Mouse (Mus musculus) G1E (cell line): ENCODE data around the gene Prpf40b.

ENCODE experiments used
- CTCF ChIP-seq: IDR thresholded peaks from 2 replicates; pipeline ENCODE4 v1.5.1; 2012; ENCODE audit warnings: low read depth, low read length, inconsistent platforms, mixed read lengths
- GATA1 ChIP-seq: IDR thresholded peaks from 2 replicates; pipeline ENCODE4 v1.6.1; 2012; ENCODE audit warnings: borderline replicate concordance, low read length, inconsistent platforms, mixed read lengths
- GATA2 ChIP-seq: IDR thresholded peaks from 2 replicates; pipeline ENCODE4 v1.6.1; 2012; ENCODE audit warnings: low read depth, low read length, inconsistent platforms, borderline replicate concordance
- POLR2AphosphoS5 ChIP-seq: IDR thresholded peaks from 2 replicates; pipeline ENCODE4 v1.6.1; 2012; ENCODE audit warnings: low read depth, low read length, inconsistent platforms; ENCODE audit not compliant: insufficient replicate concordance
- TAL1 ChIP-seq: conservative IDR thresholded peaks from 2 replicates; pipeline ENCODE4 v1.6.1; 2012; ENCODE audit warnings: low read depth, low read length, inconsistent platforms, mixed read lengths

DNA sequence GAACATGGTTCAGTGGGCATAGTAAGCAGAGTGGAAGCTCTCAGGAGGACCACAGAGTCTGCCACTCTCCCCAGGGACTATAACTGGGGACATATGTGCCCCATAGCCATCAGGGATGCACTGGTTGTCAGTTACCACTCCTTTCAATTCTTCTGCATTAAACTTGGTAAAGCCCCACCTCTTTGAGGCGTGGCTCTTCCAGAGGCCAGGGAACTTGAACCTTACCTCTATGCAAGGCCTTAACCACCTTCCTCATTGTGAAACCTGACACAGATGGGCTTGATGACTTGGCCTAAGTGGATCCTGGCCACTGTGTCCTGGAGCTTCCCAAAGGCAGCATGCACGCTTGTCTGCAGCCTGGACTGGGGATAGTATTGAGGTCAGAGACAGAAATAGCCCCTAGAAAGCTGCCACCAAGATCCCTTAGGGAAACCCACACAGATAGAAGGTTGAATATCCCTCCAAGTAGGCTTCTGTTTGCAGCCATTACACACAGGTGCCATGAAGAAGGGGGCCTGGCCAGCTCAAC lies 40.3 kb upstream of the Prpf40b start:
- TF ChIP-seq CTCF (no peak), TAL1 (no peak), POLR2AphosphoS5 (no peak), GATA1 (no peak), GATA2 (no peak)
